Mouse (Mus musculus) forebrain, embryonic 14.5 days (tissue): ENCODE results near the gene D2hgdh. TPM values are rescaled to one million over a fixed set of nuclear protein-coding genes. Genes with fewer than 3 reads are reported as not detected.

Source experiments
- ATAC-seq: fragments of 200-750 bp; cut with Nextera tagmentation; 2 replicates; pipeline ENCODE4 v1.8.0; 2017; ENCODE audit warnings: mild to moderate bottlenecking, moderate library complexity
- DNase-seq: peaks from one replicate; pipeline ENCODE4 v3.0.0-alpha.2; 2015; ENCODE audit warnings: low spot score
- H3K27ac ChIP-seq: fragments of 300-500 bp; sonication (generic); 2 replicates; pipeline ENCODE4 v1.5.1; 2014; ENCODE audit warnings: low read depth, mild to moderate bottlenecking, control low read depth, low read length, moderate library complexity
- H3K27me3 ChIP-seq: fragments of 300-500 bp; sonication (generic); replicated peaks from 2 replicates; pipeline ENCODE4 v1.6.1; 2014; ENCODE audit warnings: low read length, control low read depth, mixed read lengths; ENCODE audit not compliant: control insufficient read depth, insufficient read depth
- H3K36me3 ChIP-seq: fragments of 300-500 bp; sonication (generic); 2 replicates; pipeline ENCODE4 v1.6.1; 2014; ENCODE audit warnings: low read length, control low read depth; ENCODE audit not compliant: control insufficient read depth, insufficient read depth
- H3K4me1 ChIP-seq: fragments of 300-500 bp; sonication (generic); 2 replicates; pipeline ENCODE4 v1.6.1; 2014; ENCODE audit warnings: antibody characterized with exemption, low read length, control low read depth; ENCODE audit not compliant: control insufficient read depth, insufficient read depth
- H3K4me2 ChIP-seq: fragments of 300-500 bp; sonication (generic); 2 replicates; pipeline ENCODE4 v1.6.1; 2014; ENCODE audit warnings: mild to moderate bottlenecking, control low read depth, low read length
- H3K4me3 ChIP-seq: fragments of 300-500 bp; sonication (generic); 2 replicates; pipeline ENCODE4 v1.5.1; 2014; ENCODE audit warnings: low read depth, low read length, control low read depth
- H3K9ac ChIP-seq: fragments of 300-500 bp; sonication (generic); 2 replicates; pipeline ENCODE4 v1.6.1; 2014; ENCODE audit warnings: mild to moderate bottlenecking, low read length, control low read depth, moderate library complexity
- H3K9me3 ChIP-seq: fragments of 300-500 bp; sonication (generic); replicated peaks from 2 replicates; pipeline ENCODE4 v1.6.1; 2016; ENCODE audit warnings: low read length, control low read depth, mixed read lengths; ENCODE audit not compliant: control insufficient read depth
- WGBS: fragments of 180-500 bp; shearing (Covaris S2); extraction: QIAGEN DNeasy Blood & Tissue Kit; methylation state at CpG from one replicate; pipeline ENCODE4 v1.1.7; 2014; 5-methylcytosine and 5-hydroxymethylcytosine counted together
- polyA plus RNA-seq: library from polyadenylated mRNA; unstranded; fragments of >200 nt; fragmentation: Nextera tagmentation; extraction: Ambion mirVana; gene quantifications from 2 replicates; pipeline ENCODE4 v1.2.1, GENCODE M21; 2014

D2hgdh gene
- polyA plus RNA-seq, 1 experiment from 2014 or later, result 11.0 TPM

- Histone ChIP-seq H3K27ac (peak within 1 kb of the TSS; percentile 94), H3K4me1 (peaks cover 23% of the 10 kb centered on the region), H3K36me3 (peaks cover 41% of the 10 kb centered on the region), H3K4me3 (peak within 1 kb of the TSS; percentile 76), H3K4me2 (peak within 1 kb of the TSS; percentile 88), H3K9ac (peak within 1 kb of the TSS; percentile 85), H3K27me3 (no peaks in the 10 kb centered on the region), H3K9me3 (no peaks in the 10 kb centered on the region)
- DNase-seq, result peak; percentile 98
- under 1% methylated on average over 76 of the region's 94 CpGs for WGBS
- ATAC-seq, result peak; percentile 96
These were observed 20.9 kb upstream of the D2hgdh start, which contains the start of gene Ing5 for GRCm38 (mm10) chr1:93803556-93804507. TSS of gene Ing5 (plus strand) at chr1:93803965.

GRCm38 (mm10) chr1:93804818-93805217 is 19.9 kb upstream of the D2hgdh start:
- ATAC-seq, result no peak
- no peaks in the 10 kb centered on the region for H3K9me3 ChIP-seq
- H3K9ac ChIP-seq, result peak overlapping the region; percentile 85; the same call in 1 of the 2 replicates
- H3K4me2 ChIP-seq, result peak overlapping the region; percentile 88
- DNase-seq, result no peak
- H3K36me3 ChIP-seq, result peaks cover 38% of the 10 kb centered on the region
- H3K27me3 ChIP-seq, result no peaks in the 10 kb centered on the region
- H3K27ac ChIP-seq, result no peak overlapping the region
- 90% methylated on average over 4 of the region's 4 CpGs for WGBS
- peaks cover 23% of the 10 kb centered on the region for H3K4me1 ChIP-seq
- peak overlapping the region; percentile 76 for H3K4me3 ChIP-seq

GRCm38 (mm10) chr1:93805221-93805951 is 19.3 kb upstream of the D2hgdh start:
- Histone ChIP-seq H3K9ac (no peak overlapping the region), H3K4me2 (no peak overlapping the region), H3K36me3 (peaks cover 37% of the 10 kb centered on the region), H3K27me3 (no peaks in the 10 kb centered on the region), H3K27ac (no peak overlapping the region), H3K4me1 (peaks cover 23% of the 10 kb centered on the region), H3K4me3 (no peak overlapping the region), H3K9me3 (no peaks in the 10 kb centered on the region)
- ATAC-seq, result no peak
- 79% methylated on average over 5 of the region's 5 CpGs for WGBS
- no peak for DNase-seq

GRCm38 (mm10) chr1:93808871-93809270 is 15.8 kb upstream of the D2hgdh start:
- no peak overlapping the region for H3K4me3 ChIP-seq

DNA sequence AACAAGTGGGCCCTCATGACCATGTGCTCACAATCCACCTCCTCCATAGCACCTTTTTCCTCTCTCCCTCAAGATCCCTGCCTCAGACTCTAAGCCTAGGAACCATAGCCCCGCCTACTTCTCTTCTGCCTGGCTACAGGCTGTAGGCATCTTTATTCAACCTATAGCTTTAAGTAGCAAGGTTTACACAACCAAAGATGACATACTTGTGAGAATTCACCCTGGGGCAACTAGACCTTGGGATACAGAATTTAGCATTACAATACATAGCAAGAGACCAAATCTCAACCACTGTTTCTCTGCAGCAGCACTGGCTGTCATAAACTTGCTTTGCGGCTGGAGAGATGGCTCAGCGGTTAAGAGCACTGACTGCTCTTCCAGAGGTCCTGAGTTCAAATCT is 14.7 kb upstream of the D2hgdh start:
- peaks cover 75% of the 10 kb centered on the region for H3K36me3 ChIP-seq
- 91% methylated on average over 3 of the region's 3 CpGs for WGBS

More at GRCm38 (mm10) chr1:93808871-93809270, 15.8 kb upstream of the D2hgdh start:
- Histone ChIP-seq H3K4me1 (peaks cover 6% of the 10 kb centered on the region; the same call in 1 of the 2 replicates), H3K27me3 (no peaks in the 10 kb centered on the region), H3K9ac (no peak overlapping the region), H3K9me3 (no peaks in the 10 kb centered on the region), H3K27ac (no peak overlapping the region), H3K36me3 (peaks cover 63% of the 10 kb centered on the region), H3K4me2 (no peak overlapping the region)
- 92% methylated on average over 4 of the region's 4 CpGs for WGBS
- DNase-seq, result no peak
- ATAC-seq, result no peak

GRCm38 (mm10) chr1:93811495-93812039 is 13.1 kb upstream of the D2hgdh start:
- Histone ChIP-seq H3K4me1 (no peaks in the 10 kb centered on the region), H3K27me3 (no peaks in the 10 kb centered on the region), H3K9me3 (no peaks in the 10 kb centered on the region), H3K4me3 (no peak overlapping the region), H3K9ac (no peak overlapping the region), H3K27ac (no peak overlapping the region), H3K4me2 (no peak overlapping the region), H3K36me3 (peaks cover 86% of the 10 kb centered on the region)
- ATAC-seq (no peak), DNase-seq (no peak)
- 94% methylated on average over 8 of the region's 8 CpGs for WGBS

More for the DNA sequence above, 14.7 kb upstream of the D2hgdh start:
- Histone ChIP-seq H3K9ac (no peak overlapping the region), H3K27ac (no peak overlapping the region), H3K9me3 (no peaks in the 10 kb centered on the region), H3K27me3 (no peaks in the 10 kb centered on the region), H3K4me3 (no peak overlapping the region), H3K4me2 (no peak overlapping the region), H3K4me1 (no peaks in the 10 kb centered on the region)
- DNase-seq (no peak), ATAC-seq (no peak)

- no peak overlapping the region for H3K27ac ChIP-seq
- no peaks in the 10 kb centered on the region for H3K9me3 ChIP-seq
- no peaks in the 10 kb centered on the region for H3K4me1 ChIP-seq
- H3K4me2 ChIP-seq, result no peak overlapping the region
- DNase-seq, result no peak
- H3K9ac ChIP-seq, result no peak overlapping the region
- ATAC-seq, result no peak
- H3K27me3 ChIP-seq, result no peaks in the 10 kb centered on the region
- H3K4me3 ChIP-seq, result no peak overlapping the region
- peaks cover 84% of the 10 kb centered on the region for H3K36me3 ChIP-seq
- 95% methylated on average over 8 of the region's 8 CpGs for WGBS
These were observed 6.7 kb upstream of the D2hgdh start for GRCm38 (mm10) chr1:93817823-93818532.

DNA sequence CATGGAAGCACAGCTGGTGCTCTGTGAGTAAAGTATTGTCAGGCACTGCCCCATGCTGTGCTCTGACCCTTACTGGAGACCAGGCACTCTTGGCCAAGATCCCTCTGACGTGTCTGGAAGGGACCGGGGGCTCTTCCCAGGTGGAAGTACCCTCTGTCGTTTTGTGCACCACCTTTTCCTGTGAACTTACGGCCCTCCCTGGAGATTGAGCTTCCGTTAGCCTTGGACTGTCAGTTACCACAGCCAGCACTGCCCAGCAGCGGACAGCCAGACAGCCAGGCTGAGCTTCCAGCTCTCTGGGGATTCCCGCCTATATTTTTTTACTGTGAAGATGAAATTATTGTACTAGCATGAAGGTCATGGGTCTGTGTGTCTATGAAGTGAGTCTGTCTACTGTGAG is 6.0 kb upstream of the D2hgdh start:
- no peak for DNase-seq
- H3K9me3 ChIP-seq, result no peaks in the 10 kb centered on the region
- H3K36me3 ChIP-seq, result peaks cover 76% of the 10 kb centered on the region
- H3K4me2 ChIP-seq, result no peak overlapping the region
- no peak overlapping the region for H3K9ac ChIP-seq
- no peaks in the 10 kb centered on the region for H3K4me1 ChIP-seq
- no peak for ATAC-seq
- no peak overlapping the region for H3K4me3 ChIP-seq
- 90% methylated on average over 7 of the region's 7 CpGs for WGBS
- H3K27me3 ChIP-seq, result no peaks in the 10 kb centered on the region
- no peak overlapping the region for H3K27ac ChIP-seq
